8 mouse cellular contexts compared by ENCODE assay signal in the genomic region with DNA sequence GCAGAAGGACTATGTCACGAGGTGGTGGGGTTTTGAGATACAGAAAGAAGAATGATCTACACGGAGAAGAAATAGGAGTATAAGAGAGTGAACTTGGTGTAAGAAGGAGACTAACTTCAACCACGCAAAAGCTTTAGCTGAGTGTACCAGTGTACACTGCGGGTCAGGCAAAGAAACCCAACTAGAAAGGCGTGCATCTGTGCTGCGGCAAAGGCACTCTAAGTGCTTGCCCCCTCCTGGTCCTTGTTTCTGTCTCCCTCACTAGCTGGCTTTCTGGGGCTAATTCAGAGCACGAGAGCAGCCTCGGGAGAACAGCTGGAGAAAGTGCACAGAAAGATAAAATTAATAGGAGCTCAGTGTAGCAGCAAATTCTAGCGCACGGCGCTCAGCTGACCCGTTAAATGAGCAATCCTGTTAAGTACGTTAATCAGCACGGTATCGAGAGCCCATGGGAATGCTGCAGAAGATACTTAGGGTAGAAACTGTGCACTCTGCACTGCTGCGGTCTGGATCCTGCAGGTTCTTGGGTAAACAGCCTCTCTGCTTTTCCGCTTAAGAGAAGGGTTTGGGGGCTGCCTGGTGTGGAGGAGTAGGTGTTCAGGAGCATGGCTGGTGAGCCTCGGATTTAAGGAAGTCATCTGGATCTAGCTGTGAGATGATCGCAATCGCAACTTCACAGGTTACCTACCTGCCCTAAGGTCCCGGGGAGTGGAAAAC. TPM values are rescaled to one million over a fixed set of nuclear protein-coding genes. Genes with fewer than 3 reads are reported as not detected.
DNase-seq lines count a peak whose midpoint lies in the region; ATAC-seq and TF ChIP-seq lines count a peak whose summit lies in the region.
"Had no signal": no experiment of that assay in that cellular context is flagged by ENCODE, and none has a peak within 500 bp of the region (broad histone marks: within the 10 kb centered on the region; RNA-seq: fewer than 3 reads in every experiment).

No protein-coding gene starts in this region.

- no peak overlapping the region for H3K4me3 ChIP-seq in liver, embryonic 11.5 days (ENCODE audit: low read depth, low read length)
- H3K4me3 ChIP-seq in liver, embryonic 12.5 days: no peak overlapping the region
- H3K4me3 ChIP-seq in forebrain, embryonic 14.5 days (ENCODE audit: low read depth, low read length): peak overlapping the region; percentile 32; the same call in 1 of the 2 replicates
- peak overlapping the region; percentile 43 for H3K4me3 ChIP-seq in limb, embryonic 15.5 days
- H3K4me3 ChIP-seq in stomach, postnatal 0 days (ENCODE audit: low read depth, low read length): no peak overlapping the region

- WGBS in liver, embryonic 11.5 days: 22% methylated on average over 21 of the region's 21 CpGs
- 28% methylated on average over 21 of the region's 21 CpGs for WGBS in liver, embryonic 12.5 days (ENCODE audit: insufficient replicate concordance)
- WGBS in forebrain, embryonic 14.5 days: 36% methylated on average over 21 of the region's 21 CpGs
- WGBS in limb, embryonic 15.5 days: 26% methylated on average over 21 of the region's 21 CpGs
- 19% methylated on average over 21 of the region's 21 CpGs for WGBS in stomach, postnatal 0 days

- no peak for ATAC-seq in liver, embryonic 11.5 days (replicated peaks; ENCODE audit: low FRiP score)
- no peak for ATAC-seq in liver, embryonic 12.5 days
- no peak for ATAC-seq in forebrain, embryonic 14.5 days
- ATAC-seq in limb, embryonic 15.5 days (ENCODE audit: insufficient number of reproducible peaks, low FRiP score, low TSS enrichment, low read depth): no peak
- no peak for ATAC-seq in stomach, postnatal 0 days (ENCODE audit: low FRiP score, low TSS enrichment)
- ATAC-seq: inflammation-experienced regulatory T-cells, adult 6 months had no signal

- no peak overlapping the region for H3K9ac ChIP-seq in liver, embryonic 11.5 days (ENCODE audit: low read depth, low read length)
- H3K9ac ChIP-seq in liver, embryonic 12.5 days: no peak overlapping the region
- no peak overlapping the region for H3K9ac ChIP-seq in forebrain, embryonic 14.5 days (ENCODE audit: low read length)
- H3K9ac ChIP-seq in limb, embryonic 15.5 days: no peak overlapping the region
- no peak overlapping the region for H3K9ac ChIP-seq in stomach, postnatal 0 days (ENCODE audit: low read length)

- TF ChIP-seq CTCF in stomach, postnatal 0 days (IDR thresholded peaks at IDR 0.05; ENCODE audit: low read depth): no peak

- peaks cover 39% of the 10 kb centered on the region for H3K27me3 ChIP-seq in liver, embryonic 11.5 days (replicated peaks; ENCODE audit: control insufficient read depth, insufficient read depth, low read length)
- peaks cover 43% of the 10 kb centered on the region for H3K27me3 ChIP-seq in liver, embryonic 12.5 days (replicated peaks)
- peaks cover 4% of the 10 kb centered on the region; the same call in 1 of the 2 replicates for H3K27me3 ChIP-seq in forebrain, embryonic 14.5 days (replicated peaks; ENCODE audit: control insufficient read depth, insufficient read depth, low read length)
- H3K27me3 ChIP-seq in limb, embryonic 15.5 days: peaks cover 51% of the 10 kb centered on the region
- no peaks in the 10 kb centered on the region for H3K27me3 ChIP-seq in stomach, postnatal 0 days (ENCODE audit: control insufficient read depth, insufficient read depth, low read length)

- no peak for DNase-seq in liver, embryonic 11.5 days (ENCODE audit: low spot score)
- DNase-seq in forebrain, embryonic 14.5 days (ENCODE audit: low spot score): peak; percentile 17
- DNase-seq in stomach, postnatal 0 days (ENCODE audit: low spot score): no peak
- DNase-seq in gastrocnemius, postnatal 36 days: no peak
- no peak for DNase-seq in lung, postnatal 36 days

- no peaks in the 10 kb centered on the region for H3K9me3 ChIP-seq in liver, embryonic 11.5 days (ENCODE audit: control insufficient read depth, low read length)
- H3K9me3 ChIP-seq in liver, embryonic 12.5 days (replicated peaks): no peaks in the 10 kb centered on the region
- no peaks in the 10 kb centered on the region for H3K9me3 ChIP-seq in forebrain, embryonic 14.5 days (replicated peaks; ENCODE audit: control insufficient read depth, low read length)
- H3K9me3 ChIP-seq in limb, embryonic 15.5 days: no peaks in the 10 kb centered on the region
- no peaks in the 10 kb centered on the region for H3K9me3 ChIP-seq in stomach, postnatal 0 days (ENCODE audit: control insufficient read depth, low read length)

- no peaks in the 10 kb centered on the region for H3K36me3 ChIP-seq in liver, embryonic 11.5 days (ENCODE audit: control insufficient read depth, insufficient read depth, low read length)
- H3K36me3 ChIP-seq in liver, embryonic 12.5 days: no peaks in the 10 kb centered on the region
- H3K36me3 ChIP-seq in forebrain, embryonic 14.5 days (ENCODE audit: control insufficient read depth, insufficient read depth, low read length): no peaks in the 10 kb centered on the region
- no peaks in the 10 kb centered on the region for H3K36me3 ChIP-seq in limb, embryonic 15.5 days
- H3K36me3 ChIP-seq in stomach, postnatal 0 days (ENCODE audit: control insufficient read depth, insufficient read depth, low read length): no peaks in the 10 kb centered on the region

- H3K4me2 ChIP-seq in liver, embryonic 11.5 days: peak overlapping the region; percentile 12; the same call in 1 of the 2 replicates
- H3K4me2 ChIP-seq in liver, embryonic 12.5 days: no peak overlapping the region
- peak overlapping the region; percentile 67 for H3K4me2 ChIP-seq in forebrain, embryonic 14.5 days (ENCODE audit: low read length)
- peak overlapping the region; percentile 76 for H3K4me2 ChIP-seq in limb, embryonic 15.5 days
- peak overlapping the region; percentile 51 for H3K4me2 ChIP-seq in stomach, postnatal 0 days (replicated peaks; ENCODE audit: low read depth)

- no peaks in the 10 kb centered on the region for H3K4me1 ChIP-seq in liver, embryonic 11.5 days (replicated peaks; ENCODE audit: control insufficient read depth, insufficient read depth, low read length)
- H3K4me1 ChIP-seq in liver, embryonic 12.5 days: no peaks in the 10 kb centered on the region
- no peaks in the 10 kb centered on the region for H3K4me1 ChIP-seq in forebrain, embryonic 14.5 days (ENCODE audit: control insufficient read depth, insufficient read depth, low read length)
- no peaks in the 10 kb centered on the region for H3K4me1 ChIP-seq in limb, embryonic 15.5 days
- H3K4me1 ChIP-seq in stomach, postnatal 0 days (replicated peaks; ENCODE audit: control insufficient read depth, insufficient read depth): no peaks in the 10 kb centered on the region

- intact Hi-C loops in gastrocnemius, postnatal 36 days (cut with DNase I): no loop called here

- no peak overlapping the region for H3K27ac ChIP-seq in liver, embryonic 11.5 days (ENCODE audit: low read depth, low read length)
- no peak overlapping the region for H3K27ac ChIP-seq in liver, embryonic 12.5 days
- no peak overlapping the region for H3K27ac ChIP-seq in forebrain, embryonic 14.5 days (ENCODE audit: low read depth, low read length)
- H3K27ac ChIP-seq in limb, embryonic 15.5 days: no peak overlapping the region
- no peak overlapping the region for H3K27ac ChIP-seq in stomach, postnatal 0 days (replicated peaks)

- TF ChIP-seq EP300 in stomach, postnatal 0 days (optimal IDR thresholded peaks at IDR 0.05): no peak

RNA-seq across cellular contexts. Expression of a gene that starts 0.8 kb away (rescaled TPM):
- polyA plus RNA-seq in liver, embryonic 11.5 days (2014; fragmentation: Nextera tagmentation; extraction: Ambion mirVana): 0.09 and 0.21 TPM in 2 replicates
- not detected in 2 replicates for polyA plus RNA-seq in liver, embryonic 12.5 days (2016; fragmentation: Nextera tagmentation; extraction: Ambion mirVana)
- polyA plus RNA-seq in forebrain, embryonic 14.5 days (2014; fragmentation: Nextera tagmentation; extraction: Ambion mirVana): 0.93 and 1.7 TPM in 2 replicates
- polyA plus RNA-seq in limb, embryonic 15.5 days (2015; fragmentation: Nextera tagmentation; extraction: Ambion mirVana): 1.6 and 1.7 TPM in 2 replicates
- polyA plus RNA-seq in stomach, postnatal 0 days (2015; fragmentation: Nextera tagmentation; extraction: Ambion mirVana): 0.04 and 0.06 TPM in 2 replicates
- total RNA-seq in gastrocnemius, postnatal 36 days (2021): not detected
- polyA plus RNA-seq: inflammation-experienced regulatory T-cells, adult 6 months had no signal

Comparison
In these comparisons a context has a peak if more than half of its experiments do, and no peak if none do; other contexts are left out.
1. H3K4me3 ChIP-seq: peak in forebrain, embryonic 14.5 days (single experiment) and limb, embryonic 15.5 days (single experiment); none in liver, embryonic 11.5 days (single experiment), liver, embryonic 12.5 days (single experiment) and stomach, postnatal 0 days (single experiment).